In genomic region chr4:141956931-141957330, GRCm38 (mm10) we compare ENCODE assay signal across 14 mouse cellular contexts. TPM values are rescaled to one million over a fixed set of nuclear protein-coding genes. Genes with fewer than 3 reads are reported as not detected.
"Had no signal": no experiment of that assay in that cellular context is flagged by ENCODE, and none has a peak within 500 bp of the region (broad histone marks: within the 10 kb centered on the region; RNA-seq: fewer than 3 reads in every experiment).

No protein-coding gene starts in this region.

- DNase-seq: liver; liver, embryonic 13.5 days; liver, postnatal 0 days; lung, postnatal 14 days; retina, postnatal 1 day; right cerebral cortex, postnatal 14 days; thymus, postnatal 4 days had no signal

- H3K4me3 ChIP-seq: layer of hippocampus, adult 2 months; limb, embryonic 12.5 days; liver, embryonic 13.5 days; lung, embryonic 15.5 days; neural tube, embryonic 13.5 days; stomach, embryonic 15.5 days had no signal

- ATAC-seq: hindbrain, postnatal 0 days had no signal

- H3K9me3 ChIP-seq: liver, embryonic 13.5 days; lung, embryonic 15.5 days; stomach, embryonic 15.5 days had no signal

- H3K36me3 ChIP-seq: limb, embryonic 12.5 days; liver, embryonic 13.5 days; lung, embryonic 15.5 days; neural tube, embryonic 13.5 days; stomach, embryonic 15.5 days had no signal

- H3K4me2 ChIP-seq: liver, embryonic 13.5 days; neural tube, embryonic 13.5 days; stomach, embryonic 15.5 days had no signal

- H3K27me3 ChIP-seq: limb, embryonic 12.5 days; lung, embryonic 15.5 days; neural tube, embryonic 13.5 days; stomach, embryonic 15.5 days had no signal

- H3K9ac ChIP-seq: limb, embryonic 12.5 days; liver, embryonic 13.5 days; liver, postnatal 0 days; lung, embryonic 15.5 days; neural tube, embryonic 13.5 days; stomach, embryonic 15.5 days had no signal

- H3K27ac ChIP-seq: hindbrain, postnatal 0 days; layer of hippocampus, adult 2 months; liver, embryonic 13.5 days; lung, embryonic 15.5 days; neural tube, embryonic 13.5 days had no signal

RNA-seq across cellular contexts. Expression of gene Fhad1, which starts 58.0 kb away (rescaled TPM):
- total RNA-seq: megakaryocyte-erythroid progenitor cell, adult 5-6 weeks had no signal
